Mouse (Mus musculus) cerebellum, adult 2 months (tissue): ENCODE measurements around the gene Ube2k. TPM values are rescaled to one million over a fixed set of nuclear protein-coding genes. Genes with fewer than 3 reads are reported as not detected.

Source experiments
- DNase-seq, 2 experiments: peaks; one replicate each; pipeline ENCODE4 v3.0.0; 2021
- H3K27ac ChIP-seq: fragments of 200-500 bp; 2 replicates; pipeline ENCODE4 v1.5.1; 2012; ENCODE audit warnings: low read length, control low read depth, inconsistent platforms; ENCODE audit not compliant: insufficient read depth
- H3K27me3 ChIP-seq: fragments of 200-500 bp; 2 replicates; pipeline ENCODE4 v1.6.1; 2012; ENCODE audit warnings: inconsistent platforms, mild to moderate bottlenecking, low read length, moderate library complexity; ENCODE audit not compliant: control insufficient read depth, insufficient read depth
- H3K4me1 ChIP-seq: fragments of 200-500 bp; 2 replicates; pipeline ENCODE4 v1.6.1; 2011; ENCODE audit warnings: low read length; ENCODE audit not compliant: control insufficient read depth, insufficient read depth
- H3K4me3 ChIP-seq: fragments of 200-500 bp; replicated peaks from 2 replicates; pipeline ENCODE3; 2011; ENCODE audit warnings: mild to moderate bottlenecking, low read depth, low read length, control low read depth; ENCODE audit not compliant: insufficient read depth
- CTCF ChIP-seq: fragments of 200-500 bp; IDR thresholded peaks from 2 replicates; pipeline ENCODE4 v1.5.1; 2011; ENCODE audit warnings: low read depth, mild to moderate bottlenecking, control low read depth, low read length, moderate library complexity, borderline replicate concordance; ENCODE audit not compliant: insufficient read depth
- POLR2A ChIP-seq: fragments of 200-500 bp; IDR thresholded peaks from 2 replicates; pipeline ENCODE4 v1.6.1; 2011; ENCODE audit warnings: low read length, control low read depth, borderline replicate concordance; ENCODE audit not compliant: insufficient read depth
- WGBS: fragments of 180-500 bp; shearing (Covaris S2); methylation state at CpG from one replicate; pipeline ENCODE4 v1.1.7; 2018; 5-methylcytosine and 5-hydroxymethylcytosine counted together
- polyA plus RNA-seq: library from polyadenylated mRNA; depleted of rRNA; stranded (reverse); fragments of >200 nt; gene quantifications from 2 replicates; pipeline ENCODE4 v1.2.3, GENCODE M21; 2012; rRNA removed

Ube2k gene
- polyA plus RNA-seq, result 99.9 and 110 TPM in 2 replicates

DNA sequence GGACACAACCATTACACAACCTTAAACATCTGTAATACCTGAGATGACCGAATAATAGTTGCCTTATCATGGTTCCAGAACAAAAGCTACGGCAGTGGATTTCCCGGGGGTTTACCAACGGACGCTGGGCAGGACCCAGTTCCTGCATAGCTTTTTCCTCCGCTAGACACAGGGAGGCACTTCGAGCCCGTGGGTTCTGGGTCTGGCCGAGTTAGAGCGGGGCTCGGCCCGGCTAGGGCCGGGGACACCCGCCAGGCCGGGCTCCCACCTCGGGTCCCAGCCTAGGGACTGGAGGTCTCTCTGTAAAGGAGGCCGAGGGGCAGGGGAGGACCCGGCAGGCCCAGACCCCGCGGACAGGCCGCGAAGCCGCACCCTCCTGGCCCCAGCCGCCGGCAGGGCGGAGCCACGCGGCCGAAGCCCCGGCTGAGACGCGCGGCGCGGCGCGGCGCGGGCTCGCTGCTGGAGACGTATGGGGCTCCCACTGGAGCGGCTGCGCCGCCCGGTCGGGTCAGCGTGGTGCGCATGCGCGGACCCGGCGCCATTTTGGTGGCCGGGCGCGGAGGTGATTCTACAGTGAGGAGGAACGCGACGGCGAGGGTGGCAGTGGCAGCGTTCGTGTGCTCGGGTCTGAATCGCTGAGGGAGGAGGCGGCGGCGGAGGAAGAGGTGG, at the start of gene Ube2k, which contains the start of gene Smim14:
Gene Ube2k, plus strand, starts transcription at position 483 of the 669 bp plus-strand sequence.
Gene Smim14, minus strand, starts transcription at position 434 of the 669 bp plus-strand sequence.
- peak; percentile 94 for DNase-seq
- Histone ChIP-seq H3K4me3 (peak within 1 kb of the TSS; percentile 82), H3K27me3 (no peaks in the 10 kb centered on the region), H3K27ac (peak within 1 kb of the TSS; percentile 90), H3K4me1 (no peaks in the 10 kb centered on the region; the same call in 1 of the 2 replicates)
- TF ChIP-seq POLR2A, result peak; percentile 91
- no peak for TF ChIP-seq CTCF
- under 1% methylated on average over 66 of the region's 66 CpGs for WGBS

DNA sequence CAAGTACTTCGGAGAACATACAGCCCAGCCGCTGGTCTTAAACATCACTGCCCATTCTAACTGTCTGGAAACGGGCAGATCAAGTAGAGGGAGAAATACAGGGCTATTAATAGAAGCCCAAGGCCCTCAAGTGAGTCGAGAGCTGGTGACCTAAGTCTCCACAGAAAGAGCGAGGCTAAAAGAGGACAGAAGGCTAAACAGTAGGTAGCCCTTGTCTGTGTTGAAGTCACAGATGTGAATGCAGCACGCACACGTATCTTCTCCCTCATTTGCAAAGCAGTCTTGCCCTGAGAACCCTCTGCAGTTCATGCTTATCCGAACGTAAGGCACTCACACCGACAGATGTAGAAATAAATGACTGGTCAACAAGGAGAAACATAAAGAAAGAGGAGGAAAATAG, 49.7 kb upstream of the Ube2k start:
- peak overlapping the region; percentile 75 for H3K27ac ChIP-seq
- 26% methylated on average over 10 of the region's 10 CpGs for WGBS
- H3K4me3 ChIP-seq, result peak overlapping the region; percentile 21
- peak; percentile 46 to 51 for DNase-seq
- no peak for TF ChIP-seq CTCF
- TF ChIP-seq POLR2A, result no peak
- no peaks in the 10 kb centered on the region for H3K27me3 ChIP-seq
- H3K4me1 ChIP-seq, result peaks cover 15% of the 10 kb centered on the region; the same call in 1 of the 2 replicates

DNA sequence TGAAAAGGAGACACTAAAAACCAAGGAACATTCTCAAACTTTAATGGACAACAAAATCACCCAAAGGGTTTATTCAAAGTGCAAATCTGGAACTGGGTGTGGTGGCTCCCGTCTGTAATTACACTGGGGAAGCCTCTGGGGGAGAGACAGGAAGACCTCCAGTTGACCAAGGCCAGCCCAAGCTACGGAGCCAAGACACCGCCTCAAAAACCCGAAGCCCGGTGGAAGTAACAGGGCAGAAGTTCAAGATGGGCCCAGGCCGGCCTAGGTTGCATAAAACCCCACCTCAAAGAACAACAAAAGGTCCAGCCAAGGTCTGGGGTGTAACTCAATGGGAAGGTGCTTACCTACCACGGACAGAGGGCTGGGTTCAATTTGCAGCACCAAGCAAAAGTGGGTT, 48.3 kb upstream of the Ube2k start:
- TF ChIP-seq POLR2A (no peak), CTCF (no peak)
- peaks cover 15% of the 10 kb centered on the region; the same call in 1 of the 2 replicates for H3K4me1 ChIP-seq
- H3K27me3 ChIP-seq, result no peaks in the 10 kb centered on the region
- 81% methylated on average over 7 of the region's 7 CpGs for WGBS
- DNase-seq, result no peak
- H3K27ac ChIP-seq, result no peak overlapping the region
- no peak overlapping the region for H3K4me3 ChIP-seq

DNA sequence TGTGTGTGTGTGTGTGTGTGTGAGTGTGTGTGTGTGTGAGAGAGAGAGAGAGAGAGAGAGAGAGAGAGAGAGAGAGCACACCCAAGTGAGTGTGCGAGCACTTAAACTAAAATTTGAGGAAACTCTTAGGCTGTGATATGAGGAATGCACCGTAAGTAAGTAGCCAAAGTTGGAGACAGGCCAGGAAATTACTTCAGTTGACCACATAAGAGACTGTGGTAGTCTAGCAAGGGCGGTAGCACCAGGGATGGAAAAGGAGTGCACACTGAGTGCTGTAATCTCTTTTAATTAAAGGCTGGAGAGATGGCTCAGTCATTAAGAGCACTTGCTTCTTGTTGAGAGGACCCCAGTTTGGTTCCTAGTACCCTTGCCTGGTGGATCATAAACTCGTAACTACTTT, 47.2 kb upstream of the Ube2k start:
- TF ChIP-seq CTCF (no peak), POLR2A (no peak)
- 47% methylated on average over 4 of the region's 4 CpGs for WGBS
- Histone ChIP-seq H3K27me3 (no peaks in the 10 kb centered on the region), H3K27ac (no peak overlapping the region), H3K4me1 (peaks cover 12% of the 10 kb centered on the region; the same call in 1 of the 2 replicates), H3K4me3 (no peak overlapping the region)
- no peak for DNase-seq

DNA sequence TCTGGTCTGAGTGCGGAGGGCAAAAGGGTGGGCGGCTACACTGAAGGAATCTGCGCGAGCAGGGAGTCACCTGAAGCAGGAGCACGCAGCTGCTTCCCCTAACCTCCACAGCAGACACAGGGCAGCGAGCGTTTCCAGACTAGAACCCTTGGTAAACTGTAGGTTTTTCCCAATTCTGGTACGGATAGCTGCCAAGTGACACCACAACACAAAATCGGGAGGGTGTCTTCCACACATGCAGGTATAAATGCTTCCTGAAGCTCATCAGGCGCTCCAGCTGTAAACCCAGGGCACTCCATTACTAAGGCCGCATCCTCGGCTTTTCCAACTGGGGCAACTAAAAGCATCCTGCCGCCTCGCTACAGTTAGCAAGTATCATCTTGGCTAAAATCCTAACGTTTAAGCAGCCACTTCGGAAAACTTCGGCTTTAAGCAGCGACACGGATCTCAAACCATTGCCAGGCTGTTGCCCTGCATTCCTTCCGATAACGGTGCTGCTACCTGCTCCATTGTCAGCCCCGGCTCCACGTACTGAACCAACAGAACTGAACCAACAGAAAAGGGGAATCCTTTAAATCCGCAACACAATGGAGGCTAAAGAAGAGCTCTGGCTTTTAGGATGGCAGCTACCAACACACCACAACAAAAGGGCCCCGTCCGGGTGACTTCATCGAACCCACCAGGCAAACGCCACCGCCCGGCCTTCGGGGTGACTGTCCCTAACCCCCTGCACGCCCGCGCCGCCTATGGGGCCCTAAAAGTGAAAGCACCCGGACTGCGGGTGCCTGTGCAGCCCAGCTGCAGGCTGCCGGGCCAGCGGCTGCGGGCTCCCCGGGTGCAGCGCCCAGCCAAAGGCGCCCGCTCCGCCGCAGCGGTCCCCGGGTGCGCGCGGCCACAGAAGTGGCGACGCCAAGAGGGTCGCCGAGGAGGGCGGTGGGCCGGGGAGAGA, 45.0 kb upstream of the Ube2k start:
- Histone ChIP-seq H3K4me3 (peak overlapping the region; percentile 68), H3K27ac (peak overlapping the region; percentile 92), H3K4me1 (peaks cover 8% of the 10 kb centered on the region; the same call in 1 of the 2 replicates), H3K27me3 (no peaks in the 10 kb centered on the region)
- TF ChIP-seq POLR2A, result no peak
- TF ChIP-seq CTCF, result no peak
- under 1% methylated on average over 57 of the region's 57 CpGs for WGBS
- DNase-seq, result peak; percentile 75 to 77

DNA sequence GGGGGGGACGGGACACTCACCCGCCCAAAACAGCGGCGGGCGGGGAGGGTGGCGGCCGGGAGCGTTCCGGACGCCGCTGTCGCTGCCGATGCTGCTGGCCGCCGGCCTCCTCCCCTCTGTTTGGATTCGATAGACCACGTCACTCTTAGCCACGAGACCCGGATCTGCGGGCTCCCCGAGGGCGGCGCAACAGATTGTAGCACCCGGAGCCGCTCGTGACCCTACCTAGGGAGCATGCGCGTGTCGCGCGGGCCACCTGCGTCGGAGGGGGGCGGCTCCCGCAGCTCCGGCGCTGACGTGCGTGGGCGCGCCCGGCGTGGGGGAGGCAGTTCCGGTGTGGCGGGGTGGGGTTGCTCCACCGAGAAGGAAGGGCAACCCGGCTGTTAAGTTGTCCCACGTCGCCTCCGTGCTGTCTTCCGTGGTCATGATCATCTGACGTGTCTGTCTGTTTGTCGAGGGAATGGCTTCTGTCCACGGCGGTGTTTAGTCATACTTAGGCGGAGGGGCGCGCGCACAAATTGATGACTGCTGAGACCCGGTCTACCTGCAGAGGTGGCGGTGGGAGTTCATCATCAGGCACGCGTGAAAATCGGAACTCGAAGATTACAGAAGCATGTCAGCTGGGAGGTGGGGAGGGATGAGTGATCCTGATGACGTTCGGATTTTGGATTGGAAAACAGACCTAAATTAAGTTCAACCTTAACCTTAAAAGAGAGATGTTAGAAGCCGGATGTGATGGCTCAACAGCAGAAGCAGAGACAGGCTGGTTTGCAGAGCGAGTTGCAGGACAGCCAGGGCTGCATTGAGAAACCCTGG, 44.1 kb upstream of the Ube2k start, which contains the start of gene Gm43552:
Gene Gm43552, minus strand, starts transcription at position 118 of the 816 bp plus-strand sequence.
- no peaks in the 10 kb centered on the region for H3K27me3 ChIP-seq
- under 1% methylated on average over 63 of the region's 69 CpGs for WGBS
- H3K4me3 ChIP-seq, result peak within 1 kb of the TSS; percentile 68
- peak within 1 kb of the TSS; percentile 92 for H3K27ac ChIP-seq
- DNase-seq, result peak; percentile 96 to 98
- TF ChIP-seq CTCF (no peak), POLR2A (peak; percentile 92)
- H3K4me1 ChIP-seq, result no peaks in the 10 kb centered on the region; the same call in 1 of the 2 replicates

DNA sequence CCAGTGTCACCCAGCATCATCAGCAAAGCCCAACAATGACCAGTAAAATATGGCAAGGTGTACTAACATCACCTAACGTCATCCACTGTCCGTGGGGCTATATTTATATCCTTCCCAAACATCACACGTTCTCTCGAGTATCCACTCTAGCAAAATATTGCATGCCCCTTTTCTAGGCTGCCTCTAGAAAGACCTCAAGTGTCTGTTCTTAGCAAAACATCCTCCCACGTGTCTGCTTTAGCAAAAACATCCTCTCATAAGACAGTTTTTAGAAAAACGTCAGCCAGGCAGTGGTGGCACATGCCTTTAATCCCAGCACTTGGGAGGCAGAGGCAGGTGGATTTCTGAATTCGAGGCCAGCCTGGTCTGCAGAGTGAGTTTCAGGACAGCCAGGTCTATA, 36.8 kb upstream of the Ube2k start:
- TF ChIP-seq CTCF, result no peak
- no peak for TF ChIP-seq POLR2A
- no peaks in the 10 kb centered on the region for H3K4me1 ChIP-seq
- H3K27ac ChIP-seq, result no peak overlapping the region
- no peaks in the 10 kb centered on the region for H3K27me3 ChIP-seq
- 81% methylated on average over 7 of the region's 7 CpGs for WGBS
- no peak for DNase-seq
- H3K4me3 ChIP-seq, result no peak overlapping the region
